Mouse (Mus musculus) heart, embryonic 16.5 days (tissue): ENCODE measurements around the gene Inafm1. TPM values are rescaled to one million over a fixed set of nuclear protein-coding genes. Genes with fewer than 3 reads are reported as not detected.

Experiments used
- ATAC-seq: fragments of 200-750 bp; cut with Nextera tagmentation; replicated peaks from 2 replicates; pipeline ENCODE4 v1.8.0; 2017; ENCODE audit warnings: moderate number of reproducible peaks; ENCODE audit not compliant: insufficient read depth, low FRiP score; ENCODE audit errors: extremely low read depth
- H3K27ac ChIP-seq: fragments of 300-500 bp; sonication (generic); 2 replicates; pipeline ENCODE4 v1.5.1; 2014; ENCODE audit warnings: mild to moderate bottlenecking, low read length, control low read depth, moderate library complexity
- H3K27me3 ChIP-seq: fragments of 300-500 bp; sonication (generic); 2 replicates; pipeline ENCODE4 v1.6.1; 2014; ENCODE audit warnings: low read length, mixed read lengths; ENCODE audit not compliant: control insufficient read depth, insufficient read depth
- H3K36me3 ChIP-seq: fragments of 300-500 bp; sonication (generic); 2 replicates; pipeline ENCODE4 v1.6.1; 2014; ENCODE audit not compliant: control insufficient read depth, insufficient read depth
- H3K4me1 ChIP-seq: fragments of 300-500 bp; sonication (generic); 2 replicates; pipeline ENCODE4 v1.6.1; 2014; ENCODE audit warnings: low read length, mixed read lengths; ENCODE audit not compliant: control insufficient read depth, insufficient read depth
- H3K4me2 ChIP-seq: fragments of 300-500 bp; sonication (generic); 2 replicates; pipeline ENCODE4 v1.6.1; 2014; ENCODE audit warnings: low read depth, mild to moderate bottlenecking, control low read depth, low read length
- H3K4me3 ChIP-seq: fragments of 300-500 bp; sonication (generic); 2 replicates; pipeline ENCODE4 v1.5.1; 2014; ENCODE audit warnings: mild to moderate bottlenecking, control low read depth, low read length
- H3K9ac ChIP-seq: fragments of 300-500 bp; sonication (generic); 2 replicates; pipeline ENCODE4 v1.6.1; 2014; ENCODE audit warnings: low read length, control low read depth
- H3K9me3 ChIP-seq: fragments of 300-500 bp; sonication (generic); replicated peaks from 2 replicates; pipeline ENCODE4 v1.6.1; 2016; ENCODE audit warnings: low read length; ENCODE audit not compliant: control insufficient read depth
- WGBS: fragments of 180-500 bp; shearing (Covaris S2); extraction: QIAGEN DNeasy Blood & Tissue Kit; methylation state at CpG from one replicate; pipeline ENCODE4 v1.1.7; 2014; 5-methylcytosine and 5-hydroxymethylcytosine counted together
- polyA plus RNA-seq: library from polyadenylated mRNA; unstranded; fragments of >200 nt; fragmentation: Nextera tagmentation; extraction: Ambion mirVana; gene quantifications from 2 replicates; pipeline ENCODE4 v1.2.1, GENCODE M21; 2015

Gene Inafm1
- polyA plus RNA-seq, 1 experiment from 2014 or later, result 6.9 TPM

GRCm38 (mm10) chr7:16299419-16300035 lies 26.1 kb upstream of the Inafm1 start:
- Histone ChIP-seq H3K27me3 (no peaks in the 10 kb centered on the region), H3K4me3 (peak overlapping the region; percentile 55), H3K9me3 (no peaks in the 10 kb centered on the region), H3K9ac (peak overlapping the region; percentile 67), H3K36me3 (no peaks in the 10 kb centered on the region), H3K27ac (no peak overlapping the region), H3K4me2 (peak overlapping the region; percentile 86), H3K4me1 (peaks cover 27% of the 10 kb centered on the region)
- 1% methylated on average over 52 of the region's 52 CpGs for WGBS
- peak; percentile 46 for ATAC-seq

GRCm38 (mm10) chr7:16298927-16299326 lies 25.5 kb upstream of the Inafm1 start:
- H3K9ac ChIP-seq, result no peak overlapping the region
- H3K27ac ChIP-seq, result no peak overlapping the region
- H3K9me3 ChIP-seq, result no peaks in the 10 kb centered on the region
- H3K4me1 ChIP-seq, result peaks cover 27% of the 10 kb centered on the region
- no peak for ATAC-seq
- H3K36me3 ChIP-seq, result no peaks in the 10 kb centered on the region
- H3K4me2 ChIP-seq, result peak overlapping the region; percentile 86; the same call in 1 of the 2 replicates
- WGBS, result 70% methylated on average over 5 of the region's 5 CpGs
- H3K27me3 ChIP-seq, result no peaks in the 10 kb centered on the region
- no peak overlapping the region for H3K4me3 ChIP-seq

- Histone ChIP-seq H3K27me3 (no peaks in the 10 kb centered on the region), H3K27ac (peak overlapping the region; percentile 79; the same call in 1 of the 2 replicates), H3K9ac (no peak overlapping the region), H3K4me1 (peaks cover 27% of the 10 kb centered on the region), H3K4me2 (no peak overlapping the region), H3K9me3 (no peaks in the 10 kb centered on the region), H3K4me3 (no peak overlapping the region), H3K36me3 (no peaks in the 10 kb centered on the region)
- no peak for ATAC-seq
- 59% methylated on average over 2 of the region's 2 CpGs for WGBS
Measured at GRCm38 (mm10) chr7:16297616-16298015, 24.2 kb upstream of the Inafm1 start.

DNA sequence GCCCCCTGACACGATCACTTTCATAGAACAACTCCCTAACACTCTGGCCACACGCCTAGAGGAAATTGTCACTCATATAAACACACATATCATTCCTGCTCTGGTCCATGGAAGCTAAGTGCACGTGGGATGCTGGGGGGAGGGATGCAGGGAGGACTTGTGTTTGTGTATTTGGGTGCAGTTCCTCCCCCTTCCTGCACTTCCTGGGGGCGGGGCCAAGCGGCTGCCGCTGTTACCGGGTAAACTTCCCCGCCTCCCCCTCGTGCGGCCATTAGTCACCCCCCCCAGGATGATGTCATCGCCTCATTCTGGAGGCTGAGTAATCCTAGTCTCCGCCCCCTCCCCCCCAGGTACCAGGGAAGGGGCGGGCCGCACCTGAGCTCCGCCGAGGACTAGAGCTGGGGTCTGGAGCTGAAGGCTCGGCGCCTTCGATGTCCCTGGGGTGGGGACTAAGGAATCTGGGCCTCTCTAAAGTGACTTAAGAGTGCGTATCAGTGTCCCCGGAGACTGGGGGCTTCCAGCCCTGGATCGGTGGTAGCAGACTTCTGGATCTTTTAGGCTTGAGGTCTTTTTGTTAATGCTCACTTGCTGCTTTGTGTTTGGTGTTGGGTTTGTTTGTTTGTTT lies 23.5 kb upstream of the Inafm1 start:
- H3K4me2 ChIP-seq, result peak overlapping the region; percentile 77
- H3K9ac ChIP-seq, result peak overlapping the region; percentile 65
- no peaks in the 10 kb centered on the region for H3K36me3 ChIP-seq
- peak overlapping the region; percentile 48 for H3K4me3 ChIP-seq
- H3K27ac ChIP-seq, result peak overlapping the region; percentile 79
- ATAC-seq, result peak; percentile 5
- H3K27me3 ChIP-seq, result no peaks in the 10 kb centered on the region
- no peaks in the 10 kb centered on the region for H3K9me3 ChIP-seq
- WGBS, result under 1% methylated on average over 22 of the region's 22 CpGs
- peaks cover 27% of the 10 kb centered on the region for H3K4me1 ChIP-seq

DNA sequence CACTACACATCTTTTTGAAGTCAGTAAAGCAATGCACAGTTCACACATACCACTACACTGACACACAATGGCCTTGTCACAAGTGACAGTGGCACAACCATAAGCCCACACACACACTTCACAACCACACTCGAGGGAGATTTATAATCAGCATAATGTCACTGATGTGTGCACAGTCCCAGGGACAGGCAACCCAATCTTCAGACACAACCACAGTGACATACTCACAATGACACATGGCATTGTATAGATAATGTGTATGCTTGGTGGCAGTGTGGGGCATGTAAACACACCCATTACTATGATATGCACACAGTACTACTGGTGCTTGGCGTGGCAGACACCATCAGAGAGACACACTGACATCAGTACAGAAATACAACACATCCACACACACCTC lies 22.7 kb upstream of the Inafm1 start:
- 33% methylated on average over 2 of the region's 2 CpGs for WGBS
- no peak overlapping the region for H3K4me3 ChIP-seq
- no peak for ATAC-seq

GRCm38 (mm10) chr7:16295321-16295900 lies 22.0 kb upstream of the Inafm1 start:
- H3K9ac ChIP-seq, result peak overlapping the region; percentile 73
- WGBS, result 1% methylated on average over 41 of the region's 41 CpGs
- H3K4me2 ChIP-seq, result peak overlapping the region; percentile 98
- peaks cover 27% of the 10 kb centered on the region for H3K4me1 ChIP-seq
- no peaks in the 10 kb centered on the region for H3K9me3 ChIP-seq
- no peaks in the 10 kb centered on the region for H3K27me3 ChIP-seq
- peak overlapping the region; percentile 73 for H3K4me3 ChIP-seq
- ATAC-seq, result peak; percentile 55
- no peaks in the 10 kb centered on the region for H3K36me3 ChIP-seq
- peak overlapping the region; percentile 95 for H3K27ac ChIP-seq

More for the DNA sequence above, 22.7 kb upstream of the Inafm1 start:
- H3K9me3 ChIP-seq, result no peaks in the 10 kb centered on the region
- no peaks in the 10 kb centered on the region for H3K27me3 ChIP-seq
- peaks cover 27% of the 10 kb centered on the region for H3K4me1 ChIP-seq
- peak overlapping the region; percentile 79 for H3K27ac ChIP-seq
- H3K4me2 ChIP-seq, result peak overlapping the region; percentile 77; the same call in 1 of the 2 replicates
- H3K9ac ChIP-seq, result no peak overlapping the region
- H3K36me3 ChIP-seq, result no peaks in the 10 kb centered on the region

- peak overlapping the region; percentile 73 for H3K4me3 ChIP-seq
- H3K36me3 ChIP-seq, result no peaks in the 10 kb centered on the region
- H3K27ac ChIP-seq, result peak overlapping the region; percentile 95
- H3K9ac ChIP-seq, result peak overlapping the region; percentile 73
- H3K4me2 ChIP-seq, result peak overlapping the region; percentile 98
- 0% methylated on average over 23 of the region's 23 CpGs for WGBS
- H3K4me1 ChIP-seq, result peaks cover 23% of the 10 kb centered on the region
- no peaks in the 10 kb centered on the region for H3K9me3 ChIP-seq
- no peaks in the 10 kb centered on the region for H3K27me3 ChIP-seq
- peak; percentile 88 for ATAC-seq
Measured at GRCm38 (mm10) chr7:16294837-16295236, 21.4 kb upstream of the Inafm1 start.

DNA sequence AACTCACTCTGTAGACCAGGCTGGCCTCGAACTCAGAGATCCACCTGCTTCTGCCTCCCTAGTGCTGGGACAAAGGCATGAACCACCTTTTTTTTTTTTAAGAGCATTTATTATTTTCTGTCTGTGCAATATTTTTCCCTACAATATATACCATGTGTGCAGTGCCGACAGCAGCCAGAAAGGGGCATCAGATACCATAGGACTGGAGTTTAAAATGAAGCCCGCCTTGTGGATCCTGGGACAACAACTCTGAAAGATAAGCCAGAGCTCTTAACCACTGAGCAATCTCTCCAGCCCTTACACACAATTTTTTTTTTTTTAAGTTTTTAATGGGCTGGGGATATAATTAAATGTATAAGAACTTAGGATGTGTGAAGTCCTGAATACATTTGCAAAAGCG lies 20.9 kb upstream of the Inafm1 start:
- H3K9me3 ChIP-seq, result no peaks in the 10 kb centered on the region
- H3K27ac ChIP-seq, result peak overlapping the region; percentile 95
- H3K27me3 ChIP-seq, result no peaks in the 10 kb centered on the region
- ATAC-seq, result no peak
- peaks cover 18% of the 10 kb centered on the region for H3K4me1 ChIP-seq
- H3K4me2 ChIP-seq, result peak overlapping the region; percentile 98
- H3K4me3 ChIP-seq, result peak overlapping the region; percentile 73
- H3K9ac ChIP-seq, result peak overlapping the region; percentile 51; the same call in 1 of the 2 replicates
- WGBS, result 23% methylated on average over 4 of the region's 4 CpGs
- H3K36me3 ChIP-seq, result no peaks in the 10 kb centered on the region

DNA sequence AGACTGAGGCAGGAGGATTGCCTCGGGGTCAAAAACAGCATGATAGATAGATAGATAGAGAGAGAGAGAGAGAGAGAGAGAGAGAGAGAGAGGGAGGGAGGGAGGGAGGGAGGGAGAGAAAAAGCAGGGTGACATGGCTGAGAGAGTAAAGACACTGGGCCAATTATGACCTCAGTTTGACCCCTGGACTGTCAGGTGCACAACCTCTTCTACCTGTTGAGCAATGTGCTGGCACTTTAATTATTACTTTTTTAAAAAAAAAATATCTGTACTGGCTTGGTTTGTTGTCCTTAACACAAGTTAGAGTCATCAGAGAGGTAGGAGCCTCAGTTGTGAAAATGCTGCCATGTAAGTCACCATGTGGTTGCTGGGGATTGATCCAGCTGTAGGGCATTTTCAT lies 14.4 kb upstream of the Inafm1 start:
- Histone ChIP-seq H3K36me3 (peaks cover 12% of the 10 kb centered on the region), H3K27ac (no peak overlapping the region), H3K9ac (no peak overlapping the region), H3K27me3 (no peaks in the 10 kb centered on the region), H3K9me3 (no peaks in the 10 kb centered on the region), H3K4me2 (no peak overlapping the region), H3K4me1 (peaks cover 4% of the 10 kb centered on the region; the same call in 1 of the 2 replicates), H3K4me3 (no peak overlapping the region)
- WGBS, result 70% methylated on average over 1 of the region's 1 CpGs
- no peak for ATAC-seq
